Mouse (Mus musculus) ovary, postnatal 14 days (tissue): ENCODE results near the gene Dnajb2.

Experiments
- DNase-seq: peaks from one replicate; pipeline ENCODE4 v3.0.0; 2022; ENCODE audit warnings: low spot score

Dnajb2 gene

DNA sequence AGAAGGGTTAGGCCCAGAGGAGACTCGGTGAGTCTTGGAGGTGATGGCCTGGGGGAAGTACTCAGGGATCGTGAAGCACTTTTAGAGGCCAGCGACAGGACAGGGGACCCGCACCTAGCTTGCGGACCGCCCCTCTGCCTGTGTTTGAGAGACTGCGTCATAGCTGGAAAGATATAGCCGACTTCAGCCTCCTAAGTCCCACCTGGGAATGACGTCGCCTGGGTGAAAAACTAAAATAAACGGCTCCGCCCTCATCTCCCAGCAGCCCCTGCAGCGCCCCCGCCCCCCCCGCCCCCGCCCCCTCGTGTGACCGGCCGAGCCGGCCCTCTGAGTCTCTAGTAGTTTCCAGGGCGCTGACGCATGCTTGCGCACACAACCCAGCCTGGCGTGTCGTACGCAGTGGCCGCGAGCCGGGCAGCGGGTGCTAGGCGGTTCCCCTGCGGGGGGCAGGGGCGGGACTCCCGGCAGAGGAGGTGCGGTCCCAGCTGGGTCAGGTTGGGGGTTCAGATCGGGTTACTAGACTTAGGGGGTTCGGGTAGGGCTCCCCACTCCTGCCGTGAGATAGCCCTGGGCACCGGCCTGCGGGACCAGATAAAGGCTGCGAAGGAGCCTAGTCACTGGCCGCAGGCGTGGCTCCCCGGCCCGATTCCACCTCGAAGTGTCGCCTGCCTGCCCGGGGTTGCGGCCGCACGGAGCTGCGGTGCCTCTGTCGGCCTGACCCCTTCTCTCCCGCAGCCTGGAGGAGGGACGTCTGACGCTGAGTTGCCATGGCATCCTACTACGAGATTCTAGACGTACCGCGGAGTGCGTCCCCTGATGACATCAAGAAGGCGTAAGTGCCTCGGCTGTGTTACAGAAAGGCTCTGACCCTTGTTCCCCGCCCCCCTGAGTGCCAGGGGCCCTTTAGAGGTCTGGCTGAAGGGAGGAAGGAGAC is at the start of gene Dnajb2:
Dnajb2 (plus strand) TSS at position 290 of the 934 bp plus-strand sequence.
- DNase-seq = peak; percentile 69

- no peak for DNase-seq
Observed at GRCm38 (mm10) chr1:75187126-75187525, 49.1 kb upstream of the Dnajb2 start.

DNA sequence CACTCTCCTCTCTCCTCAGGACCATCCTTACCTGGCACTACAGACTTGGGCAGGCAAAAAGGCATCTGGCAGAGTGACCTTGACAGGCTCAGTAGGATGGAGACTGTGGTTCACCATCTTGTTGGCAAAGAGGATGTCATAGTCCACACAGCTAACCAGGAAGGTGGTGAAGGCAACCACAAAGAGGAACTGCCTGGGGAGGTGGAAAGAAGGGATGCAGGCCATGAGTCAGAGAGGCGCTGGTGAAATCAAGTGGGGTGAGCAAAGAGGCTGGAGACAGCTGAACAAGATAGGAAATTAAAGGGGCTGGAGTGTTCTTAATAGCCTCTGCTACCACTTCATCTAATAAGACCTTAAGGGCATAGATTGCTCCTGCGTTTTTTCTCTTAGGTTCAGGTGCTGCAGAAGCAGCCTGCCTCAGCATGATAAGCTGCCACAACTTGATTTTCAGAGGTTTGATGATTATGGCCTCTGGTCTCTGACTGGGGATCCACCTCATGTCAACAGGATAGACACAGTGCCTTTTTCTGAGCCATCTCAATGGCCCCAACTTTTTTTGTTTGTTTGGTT is 48.2 kb upstream of the Dnajb2 start:
- DNase-seq = no peak

DNA sequence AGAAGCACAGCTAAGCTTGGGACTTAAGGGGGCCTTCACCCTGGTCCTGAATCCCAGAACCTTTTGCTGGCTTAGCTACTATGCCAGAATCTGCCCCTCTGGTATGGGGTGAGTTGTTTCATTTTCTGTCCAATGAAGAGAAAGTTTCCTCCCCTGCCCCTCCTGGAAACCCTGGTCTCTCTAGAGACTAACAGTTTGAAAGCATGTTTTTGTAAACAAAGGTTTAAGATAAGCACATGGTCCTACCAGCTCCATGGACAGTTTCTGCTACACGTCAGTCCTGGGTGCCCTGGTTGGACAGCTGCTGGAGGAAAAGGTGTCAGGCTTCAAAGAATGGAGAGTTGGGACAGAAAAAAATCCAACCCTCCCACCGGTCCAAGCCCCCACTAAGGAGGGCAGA is 45.6 kb upstream of the Dnajb2 start:
- no peak for DNase-seq

GRCm38 (mm10) chr1:75191258-75191621 is 45.0 kb upstream of the Dnajb2 start:
- DNase-seq = no peak

DNA sequence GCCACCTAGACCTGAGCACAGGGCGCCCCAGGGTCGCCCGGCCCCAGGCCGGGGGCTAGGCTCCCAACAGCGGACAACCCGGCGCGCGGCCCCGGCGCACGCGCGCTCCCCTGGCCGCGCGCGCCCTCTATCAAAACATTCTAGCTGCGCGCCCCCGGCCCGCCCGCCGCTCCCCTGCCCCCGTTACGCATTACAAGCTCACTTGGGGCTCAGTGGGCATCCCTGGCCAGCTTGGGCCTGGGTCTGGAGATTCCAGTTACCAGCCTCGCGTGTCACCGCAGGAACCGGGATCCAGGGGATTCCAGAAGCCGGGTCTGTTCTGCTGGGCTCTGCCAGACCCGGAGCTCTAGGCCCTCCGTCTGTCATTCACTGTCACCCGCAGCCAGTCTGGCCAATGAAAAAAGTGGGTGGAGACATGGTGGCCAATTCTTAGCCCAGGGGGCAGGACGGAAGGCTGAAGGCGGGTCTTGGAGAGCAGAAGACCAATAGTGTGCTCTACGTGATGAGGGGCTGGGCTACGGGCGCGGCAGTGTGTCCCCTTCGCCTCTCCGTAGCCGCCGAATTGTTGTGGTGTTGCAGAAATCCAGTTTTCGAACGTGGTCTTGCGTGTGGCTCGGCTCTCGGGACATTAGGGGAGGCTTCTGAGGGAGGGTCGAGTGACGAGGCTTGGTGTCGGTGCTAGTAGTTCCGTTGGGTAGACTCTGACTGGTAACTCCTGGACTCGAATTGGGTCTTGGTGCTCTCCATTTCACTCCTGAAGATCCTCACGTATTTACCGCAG is 44.4 kb upstream of the Dnajb2 start, which contains the start of the genes Ankzf1 and Atg9a:
Ankzf1 (plus strand) TSS at position 530 of the 781 bp plus-strand sequence.
Atg9a (minus strand) TSS at position 575 of the 781 bp plus-strand sequence.
- DNase-seq = peak; percentile 84

- DNase-seq = peak; percentile 29
Observed at GRCm38 (mm10) chr1:75192452-75192851, 43.8 kb upstream of the Dnajb2 start.

DNA sequence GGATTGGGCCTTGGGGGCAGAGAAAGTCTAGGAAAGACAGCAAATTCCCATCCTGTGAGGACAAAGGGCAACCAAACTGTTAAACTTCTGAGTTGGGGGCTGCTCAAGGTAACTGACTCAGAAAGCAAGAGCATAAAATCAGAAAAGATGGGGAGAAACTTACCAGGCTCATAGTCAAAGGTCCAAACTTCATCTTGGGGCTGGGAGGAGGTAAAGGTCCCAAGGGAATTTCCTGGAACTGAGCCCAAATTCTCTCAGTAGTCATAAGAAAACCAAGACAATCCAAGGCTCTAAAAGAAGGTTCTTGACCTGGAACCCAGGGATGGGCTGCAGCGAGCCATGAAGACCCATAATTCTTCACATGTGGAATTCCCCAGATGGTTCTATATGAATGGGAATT is 35.0 kb upstream of the Dnajb2 start:
- DNase-seq = no peak

DNA sequence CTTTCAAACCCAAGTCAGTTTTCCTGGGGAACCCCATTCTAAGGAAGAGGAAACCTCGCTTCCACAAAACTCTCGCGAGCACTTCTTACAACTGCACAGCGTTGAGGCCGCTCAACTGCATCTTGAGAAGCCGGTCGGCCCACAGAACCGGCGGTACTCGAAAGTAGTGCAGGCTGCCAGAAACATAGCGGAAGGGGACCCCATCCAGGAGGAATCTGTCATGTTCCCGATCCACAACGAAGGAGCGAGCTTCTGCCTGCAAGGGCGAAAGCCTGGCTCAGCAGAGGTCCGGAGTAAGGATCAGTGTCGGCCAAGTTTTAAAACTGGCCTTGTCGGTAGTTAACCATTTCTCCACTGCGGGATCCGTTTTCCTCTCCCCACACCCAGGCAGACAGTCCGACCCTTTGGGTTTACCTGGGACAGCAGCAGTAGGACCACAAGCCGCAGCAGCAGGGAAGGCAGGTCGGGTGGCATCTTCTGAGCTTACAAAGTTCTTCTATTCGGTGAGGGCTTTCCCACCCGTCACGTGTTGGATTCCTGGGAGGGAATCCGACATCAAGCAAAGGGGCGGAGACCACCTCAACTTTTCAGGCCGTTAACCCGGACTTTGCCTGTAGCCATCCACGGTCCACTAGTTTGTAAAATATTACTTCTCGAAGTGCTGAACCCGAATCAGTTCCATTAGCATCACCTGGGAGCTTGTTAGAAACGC is 27.1 kb upstream of the Dnajb2 start:
- peak; percentile 51 for DNase-seq

- peak; percentile 97 for DNase-seq
Observed at GRCm38 (mm10) chr1:75210136-75211087, 25.8 kb upstream of the Dnajb2 start, which contains the start of the genes Glb1l and Stk16. Glb1l (minus strand) TSS chr1:75210813. Stk16 (plus strand) TSS chr1:75210838.

DNA sequence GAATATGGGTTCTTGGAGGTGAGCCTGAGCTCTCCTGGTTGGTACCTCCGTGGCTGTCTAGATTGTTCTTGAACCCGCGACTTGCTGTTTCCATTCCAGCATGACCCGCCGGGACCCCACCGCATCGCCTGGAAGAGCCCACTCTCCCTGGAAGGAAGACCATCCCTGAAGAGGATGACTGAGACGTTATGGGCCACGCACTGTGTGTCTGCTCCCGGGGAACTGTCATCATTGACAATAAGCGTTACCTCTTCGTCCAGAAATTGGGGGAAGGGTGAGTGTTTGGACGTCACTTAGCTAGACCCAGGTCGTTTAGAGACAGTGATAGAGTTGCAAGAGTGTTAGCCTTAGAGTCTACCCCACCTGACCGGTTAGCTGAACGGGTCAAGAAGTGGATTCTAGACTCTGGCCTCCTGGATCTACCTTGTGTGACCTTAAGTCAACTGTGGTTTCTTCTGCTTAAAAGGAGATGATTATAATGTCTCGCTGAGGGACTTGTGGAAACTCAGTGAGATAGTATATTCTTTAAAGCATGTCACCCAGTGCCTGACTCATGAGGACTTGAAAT is 25.0 kb upstream of the Dnajb2 start:
- no peak for DNase-seq

DNA sequence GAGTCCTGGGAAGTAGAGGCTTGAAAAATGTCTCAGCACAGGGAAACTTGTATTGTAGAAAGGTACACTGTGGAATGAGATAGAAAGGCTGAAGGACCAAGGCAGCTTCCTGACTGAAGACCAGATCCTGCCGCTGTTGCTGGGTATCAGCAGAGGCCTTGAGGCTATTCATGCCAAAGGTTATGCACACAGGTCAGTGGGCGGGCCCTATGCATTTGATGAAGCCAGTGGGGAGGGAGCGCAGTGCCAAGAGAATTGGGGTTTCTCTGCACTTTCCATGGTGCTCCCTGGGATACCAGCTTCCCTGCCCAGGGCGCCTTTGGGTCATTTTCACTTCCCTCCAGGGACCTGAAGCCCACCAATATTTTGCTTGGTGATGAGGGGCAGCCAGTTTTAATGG is 23.7 kb upstream of the Dnajb2 start:
- no peak for DNase-seq

DNA sequence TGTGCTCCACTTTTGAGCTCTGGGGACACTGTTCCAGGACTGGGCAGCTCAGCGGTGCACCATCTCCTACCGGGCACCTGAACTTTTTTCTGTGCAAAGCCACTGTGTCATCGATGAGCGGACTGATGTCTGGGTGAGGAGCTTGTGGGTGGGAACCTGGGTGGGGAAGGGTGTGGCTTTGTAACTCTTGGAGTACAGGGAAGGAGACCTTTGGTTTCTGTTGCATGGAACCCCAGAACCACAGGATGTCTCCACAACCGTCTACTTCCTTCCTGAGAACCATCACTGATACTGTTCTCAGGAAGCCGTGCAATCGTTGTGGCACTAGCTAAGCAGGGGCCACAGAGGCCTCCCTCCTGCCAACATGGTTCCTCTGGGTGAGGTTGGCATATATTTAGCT is 23.1 kb upstream of the Dnajb2 start:
- DNase-seq = no peak

DNA sequence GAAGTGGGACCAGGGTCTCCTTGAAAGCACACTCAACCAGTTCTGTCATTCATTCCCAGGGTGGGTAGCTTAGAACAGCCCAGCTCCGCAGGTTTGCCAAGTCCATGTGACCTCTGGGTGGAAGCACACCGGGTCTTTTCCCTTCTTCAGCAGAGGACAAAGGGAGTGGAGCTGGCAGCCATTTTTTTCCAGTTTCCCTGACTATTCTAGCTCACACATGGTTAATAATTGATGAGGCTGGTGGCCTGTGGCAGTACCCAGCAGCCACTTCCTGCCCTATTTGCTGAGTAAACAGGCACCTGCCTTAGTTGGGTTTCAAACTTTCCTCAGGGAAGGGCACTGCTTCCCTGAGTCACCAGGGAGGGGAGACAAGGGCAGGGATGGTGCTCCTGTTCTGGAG is 21.8 kb upstream of the Dnajb2 start:
- DNase-seq = no peak

DNA sequence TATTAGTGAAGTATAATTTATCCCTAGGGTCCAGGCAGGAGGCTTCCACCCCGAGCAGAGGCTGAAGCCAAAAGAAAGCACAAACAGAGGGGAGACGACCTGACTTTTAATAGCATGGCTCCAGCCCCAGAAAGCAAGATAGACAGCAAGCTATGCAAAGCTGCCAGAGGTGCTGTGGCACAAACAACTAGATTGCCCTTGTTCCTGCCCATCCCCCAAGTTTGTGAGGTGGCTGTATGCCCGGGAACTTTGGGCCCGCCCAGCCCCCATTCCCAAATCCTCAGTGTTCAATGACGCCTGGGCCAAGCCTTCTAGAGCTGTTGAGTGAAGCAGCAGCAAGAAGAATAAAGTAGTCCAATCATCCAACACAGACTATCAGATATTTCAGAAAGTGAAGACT is 21.3 kb upstream of the Dnajb2 start:
- no peak for DNase-seq

GRCm38 (mm10) chr1:75215785-75216184 is 20.4 kb upstream of the Dnajb2 start:
- no peak for DNase-seq

GRCm38 (mm10) chr1:75216797-75217585 is 19.2 kb upstream of the Dnajb2 start:
- DNase-seq = no peak

- no peak for DNase-seq
Observed at GRCm38 (mm10) chr1:75217893-75218226, 18.3 kb upstream of the Dnajb2 start.

DNA sequence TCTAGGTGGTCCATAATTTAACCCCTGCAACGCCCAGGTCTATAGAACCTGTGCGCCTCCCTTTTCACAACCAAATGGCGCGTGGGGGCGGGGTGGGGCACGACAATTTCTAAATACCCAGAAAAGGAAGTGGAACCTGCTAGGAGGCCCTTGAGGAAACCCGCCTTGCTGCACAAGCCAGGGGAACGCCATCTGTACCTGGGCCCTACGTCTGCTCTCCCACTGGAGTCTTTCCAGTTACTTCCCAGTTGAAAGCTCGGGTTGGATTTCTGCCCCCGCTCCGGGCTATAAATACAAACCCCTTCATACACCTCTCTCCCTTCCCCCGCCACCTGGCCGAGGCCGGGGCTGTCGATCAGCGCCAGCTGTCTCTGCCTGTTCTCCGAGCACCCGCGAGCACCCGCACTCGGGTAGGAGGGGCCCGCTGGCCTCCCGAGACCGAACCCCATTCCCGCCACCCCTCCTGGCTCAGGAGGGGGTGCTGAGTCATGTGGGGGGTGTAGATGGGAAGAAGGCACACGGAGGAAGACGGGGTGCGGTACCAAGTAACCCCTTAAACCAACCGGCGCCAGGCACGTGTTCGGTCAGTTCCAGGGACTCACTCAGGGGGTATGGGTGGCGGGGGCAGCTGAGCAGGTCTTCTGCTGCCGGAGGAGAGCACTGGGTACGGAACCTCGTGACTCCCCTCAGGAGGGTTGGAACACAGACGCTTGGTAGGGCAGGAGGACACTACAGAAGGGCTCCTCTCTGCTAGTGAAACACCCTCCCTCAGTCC is 17.8 kb upstream of the Dnajb2 start:
- peak; percentile 12 for DNase-seq
